Mouse (Mus musculus) ES-Bruce4 (cell line): ENCODE results near the gene Actl6a. TPM values are rescaled to one million over a fixed set of nuclear protein-coding genes. Genes with fewer than 3 reads are reported as not detected.
"Not testable (repeated sequence)": the region's sequence is repeated elsewhere in the genome, so short reads cannot be mapped to it uniquely, and the experiment has no call there.

ENCODE experiments used
- H3K27ac ChIP-seq: 2 replicates; pipeline ENCODE4 v1.5.1; 2012; ENCODE audit warnings: low read length, inconsistent platforms; ENCODE audit not compliant: insufficient read depth
- H3K27me3 ChIP-seq: 2 replicates; pipeline ENCODE4 v1.6.1; 2012; ENCODE audit warnings: mild to moderate bottlenecking, low read length, inconsistent platforms; ENCODE audit not compliant: control insufficient read depth, poor library complexity, insufficient read depth, severe bottlenecking
- H3K36me3 ChIP-seq: 2 replicates; pipeline ENCODE4 v1.6.1; 2012; ENCODE audit warnings: inconsistent platforms, mild to moderate bottlenecking, low read length, moderate library complexity; ENCODE audit not compliant: control insufficient read depth, poor library complexity, insufficient read depth, severe bottlenecking
- H3K4me1 ChIP-seq: one replicate; pipeline ENCODE4 v1.8.1; 2011; ENCODE audit warnings: low read length; ENCODE audit not compliant: control insufficient read depth, insufficient read depth
- H3K4me3 ChIP-seq: 2 replicates; pipeline ENCODE4 v1.5.1; 2011; ENCODE audit warnings: low read depth, mild to moderate bottlenecking, low read length
- H3K9ac ChIP-seq: 2 replicates; pipeline ENCODE4 v1.6.1; 2012; ENCODE audit warnings: low read depth, mild to moderate bottlenecking, inconsistent platforms; ENCODE audit not compliant: poor library complexity, severe bottlenecking
- H3K9me3 ChIP-seq: replicated peaks from 2 replicates; pipeline ENCODE4 v1.6.1; 2012; ENCODE audit warnings: mild to moderate bottlenecking, low read length, inconsistent platforms; ENCODE audit not compliant: control insufficient read depth, poor library complexity, insufficient read depth, severe bottlenecking
- CTCF ChIP-seq: IDR thresholded peaks from one replicate; pipeline ENCODE4 v1.8.1; 2011; ENCODE audit warnings: low read depth, low read length
- EP300 ChIP-seq: IDR thresholded peaks from 2 replicates; pipeline ENCODE4 v1.6.1; 2011; ENCODE audit warnings: low read depth, low read length; ENCODE audit not compliant: insufficient read depth
- POLR2A ChIP-seq: IDR thresholded peaks from one replicate; pipeline ENCODE4 v1.8.1; 2011; ENCODE audit warnings: low read length; ENCODE audit not compliant: insufficient read depth
- polyA plus RNA-seq: library from polyadenylated mRNA; stranded (reverse); fragments of >200 nt; gene quantifications from 2 replicates; pipeline ENCODE4 v1.2.4, GENCODE M21; 2011; ENCODE audit warnings: low read depth; ENCODE audit not compliant: missing spikeins, insufficient read depth, insufficient read length

Gene Actl6a
- polyA plus RNA-seq, 1 experiment, result 140 TPM

DNA sequence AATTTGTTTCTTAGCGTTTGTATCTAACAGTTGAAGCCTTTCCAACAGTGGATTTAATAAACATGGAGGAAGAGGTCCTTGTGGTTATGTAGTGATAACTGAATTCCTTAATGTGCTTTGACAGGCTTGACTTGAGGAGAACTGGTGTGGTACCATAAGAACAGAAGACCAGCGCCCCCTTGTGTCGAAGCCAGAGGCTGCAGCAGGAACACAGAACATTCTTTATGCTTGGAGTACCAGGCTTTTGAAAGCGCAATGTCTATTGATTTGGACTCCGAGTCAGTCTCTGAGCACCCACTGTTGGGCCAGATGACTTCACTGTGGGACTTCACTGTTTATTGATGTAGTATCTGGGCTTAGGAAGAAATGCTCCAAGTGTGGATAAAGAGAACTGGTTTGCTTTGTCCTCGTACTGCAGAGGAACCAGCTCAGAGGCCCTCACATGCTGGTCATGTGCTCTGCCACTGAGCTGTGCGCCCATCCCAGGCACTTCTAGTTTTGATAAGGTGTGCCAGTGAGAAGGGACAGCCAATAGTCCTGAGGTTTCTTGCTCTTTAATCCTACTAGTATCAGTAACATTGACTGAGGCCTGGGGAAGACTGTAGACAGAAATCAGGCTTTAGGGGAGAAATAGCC lies 7.8 kb upstream of the Actl6a start:
- H3K9me3 ChIP-seq, result peaks cover 9% of the 10 kb centered on the region
- H3K9ac ChIP-seq, result no peak overlapping the region
- H3K27ac ChIP-seq, result no peak overlapping the region
- H3K4me1 ChIP-seq, result peaks cover 2% of the 10 kb centered on the region
- no peak overlapping the region for H3K4me3 ChIP-seq
- no peaks in the 10 kb centered on the region for H3K36me3 ChIP-seq
- no peak for TF ChIP-seq EP300
- peak; percentile 90 for TF ChIP-seq CTCF
- TF ChIP-seq POLR2A, result no peak
- H3K27me3 ChIP-seq, result no peaks in the 10 kb centered on the region

DNA sequence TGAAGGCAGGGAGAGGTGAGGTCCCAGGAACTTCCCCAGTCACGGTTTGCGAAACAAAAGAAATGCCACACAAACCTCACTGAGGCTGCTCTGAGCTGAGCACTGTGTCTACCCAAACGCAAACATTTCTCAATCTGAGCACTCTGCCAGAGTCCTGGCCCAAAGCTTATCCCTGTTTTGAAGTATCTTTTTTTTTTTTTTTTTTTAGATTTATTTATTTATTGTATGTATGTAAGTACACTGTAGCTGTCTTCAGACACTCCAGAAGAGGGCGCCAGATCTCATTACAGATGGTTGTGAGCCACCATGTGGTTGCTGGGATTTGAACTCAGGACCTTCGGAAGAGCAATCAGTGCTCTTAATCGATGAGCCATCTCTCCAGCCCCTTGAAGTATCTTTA lies 2.1 kb upstream of the Actl6a start:
- H3K4me1 ChIP-seq, H3K9ac ChIP-seq, H3K9me3 ChIP-seq, H3K4me3 ChIP-seq, H3K36me3 ChIP-seq, H3K27me3 ChIP-seq: not testable (repeated sequence)
- H3K27ac ChIP-seq, result 0 out of 2 replicates have a peak overlapping the region, but pooled peaks have one; percentile 68

DNA sequence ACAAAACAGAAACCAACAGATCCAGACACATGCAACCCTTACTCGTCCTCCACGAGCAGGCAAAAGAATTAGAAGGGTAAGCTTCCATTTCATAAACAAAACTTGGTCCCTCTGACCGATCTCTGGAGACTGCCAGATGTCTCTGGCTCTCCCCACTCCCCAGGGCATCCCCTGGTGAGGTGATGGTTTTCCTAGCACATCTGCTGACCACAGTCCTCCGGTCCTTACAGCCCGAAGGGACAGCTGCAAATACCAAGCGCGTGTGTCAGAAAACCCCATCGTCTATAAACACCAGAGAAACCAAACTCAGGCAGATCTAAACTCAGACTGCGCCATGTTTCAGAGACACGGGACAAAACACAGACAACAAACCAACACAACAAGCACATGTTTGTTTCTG lies 1.5 kb upstream of the Actl6a start:
- not testable (repeated sequence) for H3K36me3 ChIP-seq, H3K4me3 ChIP-seq, H3K4me1 ChIP-seq, H3K27me3 ChIP-seq, H3K9me3 ChIP-seq
- peak overlapping the region; percentile 16 for H3K9ac ChIP-seq
- peak overlapping the region; percentile 68 for H3K27ac ChIP-seq

DNA sequence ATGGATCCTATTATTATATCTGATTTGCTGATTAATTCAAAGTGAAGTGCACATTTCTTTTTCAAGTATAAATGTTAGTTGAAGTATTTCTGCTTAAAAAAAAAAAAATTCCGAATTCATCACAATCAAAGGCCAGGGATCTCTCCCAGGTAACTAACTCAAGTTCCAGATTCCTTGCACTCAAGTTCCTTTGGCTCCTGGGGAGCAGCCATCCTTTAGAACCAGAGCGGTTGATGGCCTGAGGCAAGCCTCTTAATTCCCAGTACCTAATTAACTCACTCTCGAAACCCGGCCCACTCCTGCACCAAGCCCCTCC lies 1.9 kb downstream of the Actl6a start:
- H3K9me3 ChIP-seq, result no peaks in the 10 kb centered on the region
- peaks cover 23% of the 10 kb centered on the region for H3K36me3 ChIP-seq
- no peak overlapping the region for H3K4me3 ChIP-seq
- H3K9ac ChIP-seq, result no peak overlapping the region
- H3K27ac ChIP-seq, result no peak overlapping the region
- TF ChIP-seq CTCF (no peak), EP300 (0 out of 2 replicates have a peak, but pooled peaks have one; percentile 46), POLR2A (peak; percentile 57)
- no peaks in the 10 kb centered on the region for H3K4me1 ChIP-seq
- no peaks in the 10 kb centered on the region for H3K27me3 ChIP-seq

DNA sequence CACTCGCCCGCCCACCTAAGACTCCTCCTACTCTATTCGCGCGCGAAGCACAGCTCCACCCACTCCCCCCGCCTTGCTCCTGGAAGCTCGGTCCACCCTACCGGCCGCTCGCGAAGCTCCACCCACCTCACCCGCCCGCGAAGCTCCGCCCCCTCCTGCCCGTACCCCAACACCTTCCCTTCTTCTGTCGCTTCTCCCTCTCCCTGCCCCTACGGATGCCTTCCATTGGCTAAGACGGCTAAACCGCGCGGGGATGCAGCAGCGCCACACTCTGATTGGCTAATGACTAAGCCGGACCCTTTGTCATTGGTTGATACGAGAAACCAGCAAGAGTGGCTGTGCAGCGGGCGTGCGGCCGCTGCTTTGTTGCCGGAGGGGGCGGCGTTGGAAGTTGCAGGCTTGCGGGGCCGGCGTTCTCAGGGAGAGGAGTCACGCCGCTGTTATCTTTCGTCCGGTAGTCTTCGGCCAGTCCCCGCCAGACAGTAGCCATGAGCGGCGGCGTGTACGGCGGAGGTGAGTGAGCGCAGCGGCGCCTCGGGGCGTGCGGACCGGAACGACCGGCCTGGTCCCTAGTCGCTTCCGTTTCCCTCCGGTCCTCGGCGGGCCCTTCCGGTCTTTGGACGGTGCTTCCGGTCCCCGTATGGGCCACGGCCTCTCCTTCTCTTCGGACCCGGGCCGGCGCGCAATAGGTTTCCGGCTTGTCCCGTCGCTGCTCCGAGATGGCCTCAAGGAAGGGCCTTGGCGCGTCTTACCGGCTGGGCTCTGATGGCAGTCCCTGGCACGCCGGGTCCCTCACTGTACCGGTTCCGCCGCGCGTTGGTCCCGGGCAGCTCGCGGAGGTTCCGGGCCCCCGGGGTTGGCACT lies 2.5 kb downstream of the Actl6a start:
- Histone ChIP-seq H3K36me3 (peaks cover 28% of the 10 kb centered on the region), H3K4me1 (no peaks in the 10 kb centered on the region), H3K27me3 (no peaks in the 10 kb centered on the region), H3K9ac (peak overlapping the region; percentile 68), H3K9me3 (no peaks in the 10 kb centered on the region), H3K27ac (peak overlapping the region; percentile 23), H3K4me3 (peak overlapping the region; percentile 69)
- TF ChIP-seq POLR2A (peak; percentile 28), CTCF (no peak)

DNA sequence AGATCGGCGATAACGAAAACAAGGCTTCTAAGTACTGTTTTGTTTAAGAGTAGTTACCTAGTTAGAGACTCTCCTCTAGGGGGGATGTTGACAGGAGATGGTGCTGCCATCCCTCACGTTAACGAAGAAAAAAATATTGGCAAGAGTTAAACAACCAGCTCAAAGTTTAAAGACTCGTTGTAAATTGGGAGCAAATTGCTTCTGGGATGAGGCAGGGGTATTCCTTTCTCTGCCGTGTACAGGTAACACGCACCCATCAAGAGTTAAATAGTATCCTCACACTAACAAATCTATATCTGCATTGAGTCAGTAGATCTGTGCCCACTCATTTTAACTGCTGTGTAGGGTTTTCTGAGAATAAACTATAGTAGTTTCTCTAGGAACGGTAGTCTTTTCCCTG lies 3.3 kb downstream of the Actl6a start:
- Histone ChIP-seq H3K27ac (peak overlapping the region; percentile 23; the same call in 1 of the 2 replicates), H3K9me3 (peaks cover 4% of the 10 kb centered on the region), H3K4me3 (peak overlapping the region; percentile 69), H3K4me1 (no peaks in the 10 kb centered on the region), H3K27me3 (no peaks in the 10 kb centered on the region), H3K9ac (peak overlapping the region; percentile 68), H3K36me3 (peaks cover 36% of the 10 kb centered on the region)
- no peak for TF ChIP-seq EP300
- no peak for TF ChIP-seq POLR2A
- no peak for TF ChIP-seq CTCF
